Mouse (Mus musculus) ES-Bruce4 (cell line): ENCODE data around the gene Acsm4. TPM values are rescaled to one million over a fixed set of nuclear protein-coding genes. Genes with fewer than 3 reads are reported as not detected.

Experiments
- H3K27ac ChIP-seq: 2 replicates; pipeline ENCODE4 v1.5.1; 2012; ENCODE audit warnings: low read length, inconsistent platforms; ENCODE audit not compliant: insufficient read depth
- H3K27me3 ChIP-seq: 2 replicates; pipeline ENCODE4 v1.6.1; 2012; ENCODE audit warnings: mild to moderate bottlenecking, low read length, inconsistent platforms; ENCODE audit not compliant: control insufficient read depth, poor library complexity, insufficient read depth, severe bottlenecking
- H3K36me3 ChIP-seq: 2 replicates; pipeline ENCODE4 v1.6.1; 2012; ENCODE audit warnings: inconsistent platforms, mild to moderate bottlenecking, low read length, moderate library complexity; ENCODE audit not compliant: control insufficient read depth, poor library complexity, insufficient read depth, severe bottlenecking
- H3K4me1 ChIP-seq: one replicate; pipeline ENCODE4 v1.8.1; 2011; ENCODE audit warnings: low read length; ENCODE audit not compliant: control insufficient read depth, insufficient read depth
- H3K4me3 ChIP-seq: 2 replicates; pipeline ENCODE4 v1.5.1; 2011; ENCODE audit warnings: low read depth, mild to moderate bottlenecking, low read length
- H3K9ac ChIP-seq: 2 replicates; pipeline ENCODE4 v1.6.1; 2012; ENCODE audit warnings: low read depth, mild to moderate bottlenecking, inconsistent platforms; ENCODE audit not compliant: poor library complexity, severe bottlenecking
- H3K9me3 ChIP-seq: replicated peaks from 2 replicates; pipeline ENCODE4 v1.6.1; 2012; ENCODE audit warnings: mild to moderate bottlenecking, low read length, inconsistent platforms; ENCODE audit not compliant: control insufficient read depth, poor library complexity, insufficient read depth, severe bottlenecking
- CTCF ChIP-seq: IDR thresholded peaks from one replicate; pipeline ENCODE4 v1.8.1; 2011; ENCODE audit warnings: low read depth, low read length
- EP300 ChIP-seq: IDR thresholded peaks from 2 replicates; pipeline ENCODE4 v1.6.1; 2011; ENCODE audit warnings: low read depth, low read length; ENCODE audit not compliant: insufficient read depth
- POLR2A ChIP-seq: IDR thresholded peaks from one replicate; pipeline ENCODE4 v1.8.1; 2011; ENCODE audit warnings: low read length; ENCODE audit not compliant: insufficient read depth
- polyA plus RNA-seq: library from polyadenylated mRNA; stranded (reverse); fragments of >200 nt; gene quantifications from 2 replicates; pipeline ENCODE4 v1.2.4, GENCODE M21; 2011; ENCODE audit warnings: low read depth; ENCODE audit not compliant: missing spikeins, insufficient read depth, insufficient read length

The Acsm4 gene
- polyA plus RNA-seq, result not detected in 2 replicates

DNA sequence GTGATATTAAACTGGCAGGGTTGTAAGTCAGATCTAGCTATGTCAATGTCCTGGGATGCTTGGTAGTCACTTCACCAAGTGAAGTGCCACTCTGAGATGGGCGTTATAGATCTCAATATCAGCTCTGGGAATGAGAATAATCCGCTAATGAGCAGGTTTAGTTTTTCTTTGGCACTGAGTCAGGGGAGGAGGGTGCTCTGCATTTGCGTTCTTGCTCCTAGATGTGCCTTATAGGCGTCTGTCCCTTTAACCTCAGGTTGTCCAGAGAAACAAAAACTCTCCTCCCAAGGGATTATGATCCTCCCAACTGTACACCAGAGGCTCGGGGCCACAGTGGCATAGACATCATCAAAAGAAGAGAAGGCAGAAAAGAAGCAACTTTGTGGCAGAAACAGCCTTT lies at the start of gene Acsm4:
Gene Acsm4, plus strand, starts transcription at position 301 of the 400 bp plus-strand sequence.
- Histone ChIP-seq H3K27ac (no peak within 1 kb of the TSS), H3K9me3 (no peaks in the 10 kb centered on the region), H3K4me3 (no peak within 1 kb of the TSS), H3K36me3 (no peaks in the 10 kb centered on the region), H3K27me3 (no peaks in the 10 kb centered on the region), H3K4me1 (no peaks in the 10 kb centered on the region), H3K9ac (no peak within 1 kb of the TSS)
- TF ChIP-seq POLR2A (no peak), EP300 (no peak), CTCF (no peak)

DNA sequence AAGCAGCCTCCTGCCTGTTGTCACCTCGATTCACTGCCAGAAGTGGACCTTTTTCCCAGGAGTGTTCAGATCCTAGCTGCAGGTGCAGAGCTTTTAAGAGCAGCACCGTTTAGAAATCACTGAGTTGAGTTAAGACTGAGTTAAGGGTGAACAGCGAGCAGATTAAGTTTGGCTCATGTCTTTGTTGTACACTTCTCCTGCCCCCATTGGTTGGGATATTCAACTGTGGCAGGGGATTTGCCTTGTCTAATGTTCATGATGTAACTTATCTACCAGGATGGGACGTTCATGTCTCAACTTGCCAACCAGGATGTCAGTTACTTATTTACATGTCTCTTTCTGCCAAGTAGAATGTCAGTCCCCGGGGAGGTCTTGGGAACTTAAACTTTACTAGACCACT lies 47.5 kb upstream of the Acsm4 start:
- no peaks in the 10 kb centered on the region for H3K27me3 ChIP-seq
- TF ChIP-seq CTCF (no peak), POLR2A (no peak), EP300 (no peak)
- H3K9me3 ChIP-seq, result no peaks in the 10 kb centered on the region
- no peaks in the 10 kb centered on the region for H3K36me3 ChIP-seq
- no peaks in the 10 kb centered on the region for H3K4me1 ChIP-seq
- H3K9ac ChIP-seq, result no peak overlapping the region
- no peak overlapping the region for H3K4me3 ChIP-seq
- no peak overlapping the region for H3K27ac ChIP-seq

GRCm38 (mm10) chr7:119667893-119668292 lies 21.9 kb upstream of the Acsm4 start:
- no peak overlapping the region for H3K4me3 ChIP-seq
- H3K36me3 ChIP-seq, result no peaks in the 10 kb centered on the region
- H3K27ac ChIP-seq, result no peak overlapping the region
- TF ChIP-seq POLR2A (no peak), CTCF (no peak), EP300 (no peak)
- no peaks in the 10 kb centered on the region for H3K4me1 ChIP-seq
- no peaks in the 10 kb centered on the region for H3K27me3 ChIP-seq
- H3K9me3 ChIP-seq, result no peaks in the 10 kb centered on the region
- no peak overlapping the region for H3K9ac ChIP-seq

GRCm38 (mm10) chr7:119670395-119670794 lies 19.4 kb upstream of the Acsm4 start:
- no peak for TF ChIP-seq CTCF
- TF ChIP-seq EP300, result no peak
- no peak for TF ChIP-seq POLR2A
- Histone ChIP-seq H3K27me3 (no peaks in the 10 kb centered on the region), H3K4me3 (no peak overlapping the region), H3K27ac (no peak overlapping the region), H3K4me1 (no peaks in the 10 kb centered on the region), H3K9ac (no peak overlapping the region), H3K9me3 (no peaks in the 10 kb centered on the region), H3K36me3 (no peaks in the 10 kb centered on the region)

GRCm38 (mm10) chr7:119670925-119671324 lies 18.9 kb upstream of the Acsm4 start:
- Histone ChIP-seq H3K4me3 (no peak overlapping the region), H3K36me3 (no peaks in the 10 kb centered on the region), H3K27ac (no peak overlapping the region), H3K9ac (no peak overlapping the region), H3K4me1 (no peaks in the 10 kb centered on the region), H3K27me3 (no peaks in the 10 kb centered on the region), H3K9me3 (no peaks in the 10 kb centered on the region)
- TF ChIP-seq POLR2A (no peak), CTCF (peak; percentile 48), EP300 (no peak)

DNA sequence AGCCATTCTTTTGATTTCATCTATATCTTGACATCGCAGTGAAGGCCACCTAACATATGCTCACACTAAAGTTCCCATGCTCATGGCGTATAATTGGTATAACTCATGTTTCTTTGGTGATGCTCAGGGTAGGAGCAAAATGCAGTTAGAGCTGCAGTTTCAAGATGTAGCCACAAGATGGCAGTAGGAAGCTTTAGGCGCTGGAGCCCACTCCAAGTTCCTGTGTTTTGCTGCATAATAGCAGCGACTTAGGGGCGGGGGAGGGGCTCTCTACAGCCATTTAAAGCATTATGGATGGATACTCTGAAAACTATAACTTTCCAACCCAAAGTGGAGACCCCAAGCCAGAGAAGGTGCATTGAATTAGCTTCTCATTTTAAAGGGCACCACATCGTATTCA lies 16.4 kb upstream of the Acsm4 start:
- TF ChIP-seq POLR2A (no peak), CTCF (peak; percentile 62)
- Histone ChIP-seq H3K9me3 (no peaks in the 10 kb centered on the region), H3K27me3 (no peaks in the 10 kb centered on the region), H3K4me3 (no peak overlapping the region), H3K27ac (no peak overlapping the region), H3K4me1 (no peaks in the 10 kb centered on the region), H3K36me3 (no peaks in the 10 kb centered on the region), H3K9ac (no peak overlapping the region)
